Mouse (Mus musculus) naive thymus-derived CD4-positive, alpha-beta T cell, adult 5 months (primary cell): ENCODE measurements around the gene Ccdc63. TPM values are rescaled to one million over a fixed set of nuclear protein-coding genes. Genes with fewer than 3 reads are reported as not detected.

Experiments used
- polyA plus RNA-seq: library from polyadenylated mRNA; unstranded; fragments of 100-300 nt; shearing (Covaris generic); gene quantifications from one replicate; pipeline ENCODE4 v1.2.1, GENCODE M21; 2017

Ccdc63 gene
- polyA plus RNA-seq, result 0.26 TPM

DNA sequence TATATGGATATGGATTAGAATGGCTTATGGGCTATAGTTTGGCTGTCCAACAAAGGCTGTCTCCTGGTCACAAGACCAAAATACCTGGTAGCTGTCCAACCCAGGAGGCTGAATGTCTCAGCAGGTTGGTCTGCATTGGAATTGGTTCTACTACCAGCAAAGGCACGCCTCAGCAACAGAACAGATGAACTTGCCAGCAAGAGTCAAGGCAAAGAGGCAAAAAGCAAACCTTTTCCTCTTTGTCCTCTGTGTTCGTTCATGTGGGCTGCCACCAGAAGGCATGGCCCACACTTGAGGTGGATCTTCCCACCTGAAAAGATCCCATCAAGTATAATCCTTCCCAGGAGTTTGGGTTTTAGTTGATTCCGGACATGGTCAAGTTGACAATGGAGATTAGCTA is at the start of gene Ccdc63:
Gene Ccdc63 (minus strand): TSS at position 101 of the 400 bp plus-strand sequence.

DNA sequence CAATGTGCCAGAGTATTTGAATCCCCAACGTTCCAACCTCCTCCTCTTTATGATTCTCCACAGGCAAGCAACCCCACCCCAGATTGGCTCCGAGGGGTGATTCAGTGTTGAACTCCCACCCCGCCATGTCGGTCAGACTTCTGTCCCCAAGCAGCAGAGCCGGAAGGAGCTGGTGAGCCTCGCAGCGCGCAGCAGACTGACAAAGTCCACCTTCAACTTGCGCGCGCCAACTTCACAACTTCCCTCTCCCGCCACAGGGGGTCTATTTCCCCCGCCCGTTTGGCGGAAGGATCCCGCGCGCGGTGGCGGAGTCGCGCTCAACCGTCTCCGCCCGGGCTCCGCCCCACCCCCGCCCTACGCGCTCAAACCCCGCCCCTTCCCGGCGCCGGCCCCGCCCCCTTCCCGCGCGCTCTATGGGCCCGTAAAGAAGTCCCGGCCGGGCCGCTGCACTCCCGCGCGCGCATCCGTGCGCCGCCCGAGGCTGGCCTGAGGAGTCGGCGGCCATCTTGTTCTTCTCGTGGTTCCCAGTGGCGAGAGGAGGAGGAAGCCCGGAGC is 17.3 kb upstream of the Ccdc63 start, which contains the start of gene Ppp1cc:
Gene Ppp1cc (plus strand): TSS at position 452 of the 555 bp plus-strand sequence.

Other genes with a start within 250 kb of the Ccdc63 start
- gene Cux2, start 90.7 kb downstream of the Ccdc63 start, polyA plus RNA-seq, result 0.20 TPM
- gene Myl2, start 39.9 kb downstream of the Ccdc63 start, polyA plus RNA-seq, result not detected
- 551 TPM for gene Ppp1cc, start 17.5 kb upstream of the Ccdc63 start, polyA plus RNA-seq
- gene Hvcn1, start 66.0 kb upstream of the Ccdc63 start, polyA plus RNA-seq, result 61.7 TPM
- gene Tctn1, start 123.6 kb upstream of the Ccdc63 start, polyA plus RNA-seq, result 0.42 TPM
- 67.5 TPM for gene Pptc7, start 143.5 kb upstream of the Ccdc63 start, polyA plus RNA-seq
- gene Rad9b, start 213.4 kb upstream of the Ccdc63 start, polyA plus RNA-seq, result 5.1 TPM
- gene Vps29, start 213.5 kb upstream of the Ccdc63 start, polyA plus RNA-seq, result 91.0 TPM
- 129 TPM for gene Gpn3, start 231.1 kb upstream of the Ccdc63 start, polyA plus RNA-seq
- gene Fam216a, start 231.5 kb upstream of the Ccdc63 start, polyA plus RNA-seq, result 13.0 TPM